Mouse (Mus musculus): ENCODE data around the gene Aff1.

DNA sequence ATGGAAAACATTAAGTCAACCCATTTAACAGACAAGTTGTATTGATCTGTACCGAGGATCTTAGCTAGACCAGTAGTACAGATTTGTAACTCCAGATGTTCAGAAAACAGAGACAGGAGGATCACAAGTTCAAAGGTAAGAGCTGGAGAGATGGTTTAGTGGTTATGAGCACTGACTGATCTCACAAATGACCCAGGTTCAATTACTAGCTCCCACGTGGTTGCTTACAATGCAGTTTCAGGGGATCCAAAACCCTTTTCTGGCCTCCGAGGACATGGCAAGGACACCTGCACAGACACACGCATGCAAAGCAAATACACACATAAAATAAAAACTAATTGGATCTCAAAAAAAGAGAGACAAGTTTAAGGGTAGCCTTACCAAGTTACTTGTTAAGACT, 6.4 kb downstream of the Aff1 start:
- no peak for TF ChIP-seq GATA1 (IDR thresholded peaks at IDR 0.05; ENCODE audit: borderline replicate concordance, low read length)
- TF ChIP-seq FLI1 (IDR thresholded peaks at IDR 0.05; ENCODE audit: low read length) = no peak

Data from megakaryocyte, embryonic 14.5 days (primary cell).